In genomic region chr8:79083461-79084358, GRCm38 (mm10) we compare ENCODE assay signal across 9 mouse cellular contexts. TPM values are rescaled to one million over a fixed set of nuclear protein-coding genes. Genes with fewer than 3 reads are reported as not detected.
A peak's percentile ranks its signal among the peaks of the same experiment; 100 is the strongest.
DNase-seq lines count a peak whose midpoint lies in the region; ATAC-seq and TF ChIP-seq lines count a peak whose summit lies in the region.
"Had no signal": no experiment of that assay in that cellular context is flagged by ENCODE, and none has a peak within 500 bp of the region (broad histone marks: within the 10 kb centered on the region; RNA-seq: fewer than 3 reads in every experiment).

No protein-coding gene starts in this region.

- in situ Hi-C loops in Patski (cut with MboI; ENCODE audit: low pct_unique_long_range_greater_than_20kb) = no loop called here

- 77% methylated on average over 18 of the region's 18 CpGs for WGBS in intestine, embryonic 16.5 days
- 69% methylated on average over 18 of the region's 18 CpGs for WGBS in intestine, postnatal 0 days

- no peak overlapping the region for H3K4me3 ChIP-seq in intestine, embryonic 16.5 days (ENCODE audit: low read length)
- H3K4me3 ChIP-seq in intestine, postnatal 0 days (ENCODE audit: low read depth, low read length) = no peak overlapping the region
- peak overlapping the region; percentile 17 for H3K4me3 ChIP-seq in brown adipose tissue, adult 24 weeks (ENCODE audit: insufficient read depth, low read depth, low read length)
- H3K4me3 ChIP-seq: embryonic facial prominence, embryonic 12.5 days had no signal

- DNase-seq in Patski (ENCODE audit: low read depth, low spot score) = peak; percentile 79
- peak; percentile 70 to 76 for DNase-seq in kidney, postnatal 36 days
- no peak for DNase-seq in urinary bladder, adult 2 months (ENCODE audit: low spot score)
- no peak for DNase-seq in left cerebral cortex, postnatal 36 days (ENCODE audit: low spot score in 2 of 2)
- DNase-seq in spleen, postnatal 36 days (ENCODE audit: low spot score in 2 of 2) = no peak

- H3K4me2 ChIP-seq in intestine, embryonic 16.5 days (ENCODE audit: low read depth, low read length) = no peak overlapping the region
- no peak overlapping the region for H3K4me2 ChIP-seq in intestine, postnatal 0 days (replicated peaks; ENCODE audit: low read depth)
- H3K4me2 ChIP-seq: embryonic facial prominence, embryonic 12.5 days had no signal

- no peak for TF ChIP-seq CTCF in intestine, postnatal 0 days (IDR thresholded peaks at IDR 0.05; ENCODE audit: low read depth)
- TF ChIP-seq CTCF in Patski (IDR thresholded peaks at IDR 0.05) = no peak

- peaks cover 16% of the 10 kb centered on the region; the same call in 1 of the 2 replicates for H3K4me1 ChIP-seq in intestine, embryonic 16.5 days (ENCODE audit: control insufficient read depth, insufficient read depth, low read length)
- H3K4me1 ChIP-seq in intestine, postnatal 0 days (replicated peaks; ENCODE audit: control insufficient read depth, insufficient read depth, low read length) = 0 out of 2 replicates have a peak, but pooled peaks cover 3% of the 10 kb centered on the region
- peaks cover 31% of the 10 kb centered on the region for H3K4me1 ChIP-seq in brown adipose tissue, adult 24 weeks (ENCODE audit: control insufficient read depth, insufficient read depth, insufficient read length, low read length)

- intact Hi-C loops in left cerebral cortex, postnatal 36 days (cut with DNase I) = no loop called here

- H3K9ac ChIP-seq in intestine, embryonic 16.5 days (ENCODE audit: low read depth, low read length) = no peak overlapping the region
- no peak overlapping the region for H3K9ac ChIP-seq in intestine, postnatal 0 days (ENCODE audit: low read depth, low read length)
- H3K9ac ChIP-seq: embryonic facial prominence, embryonic 12.5 days had no signal

- CTCF ChIA-PET in Patski (lab: Charles Lee) = interaction anchor here (0.6 to 1.6 kb wide), 2 partner anchors 13 to 346 kb away, joined by 3 to 4 read pairs; no protein-coding TSS in a partner anchor

- peak overlapping the region; percentile 30; the same call in 1 of the 2 replicates for H3K27ac ChIP-seq in intestine, embryonic 16.5 days (ENCODE audit: low read length)
- no peak overlapping the region; the same call in 1 of the 2 replicates for H3K27ac ChIP-seq in intestine, postnatal 0 days (ENCODE audit: low read depth, low read length)
- peak overlapping the region; percentile 96 for H3K27ac ChIP-seq in brown adipose tissue, adult 24 weeks (replicated peaks; ENCODE audit: low read depth, low read length)
- H3K27ac ChIP-seq: embryonic facial prominence, embryonic 12.5 days had no signal

- H3K36me3 ChIP-seq in intestine, embryonic 16.5 days (ENCODE audit: control insufficient read depth, insufficient read depth, low read length) = no peaks in the 10 kb centered on the region; the same call in none of the 2 replicates
- H3K36me3 ChIP-seq in intestine, postnatal 0 days (ENCODE audit: control insufficient read depth, insufficient read depth) = no peaks in the 10 kb centered on the region; the same call in 1 of the 2 replicates

- POLR2A ChIA-PET in Patski (lab: Charles Lee) = interaction anchor here (0.6 to 1.0 kb wide), 4 partner anchors 47 to 56 kb away, joined by 3 to 6 read pairs (median 4); partner anchors contain the start of gene Zfp827

- no peaks in the 10 kb centered on the region for H3K9me3 ChIP-seq in intestine, embryonic 16.5 days (ENCODE audit: control insufficient read depth, low read length)
- no peaks in the 10 kb centered on the region for H3K9me3 ChIP-seq in intestine, postnatal 0 days (ENCODE audit: control insufficient read depth)
- H3K9me3 ChIP-seq: embryonic facial prominence, embryonic 12.5 days had no signal

- H3K27me3 ChIP-seq in intestine, embryonic 16.5 days (replicated peaks; ENCODE audit: control insufficient read depth, insufficient read depth, low read length) = no peaks in the 10 kb centered on the region
- H3K27me3 ChIP-seq in intestine, postnatal 0 days (replicated peaks; ENCODE audit: control insufficient read depth, insufficient read depth, low read length) = no peaks in the 10 kb centered on the region
- no peaks in the 10 kb centered on the region for H3K27me3 ChIP-seq in Patski
- H3K27me3 ChIP-seq: embryonic facial prominence, embryonic 12.5 days had no signal

- ATAC-seq in intestine, embryonic 16.5 days = no peak
- ATAC-seq in intestine, postnatal 0 days = no peak
- peak; percentile 73 for ATAC-seq in Patski

RNA-seq across cellular contexts. Expression of gene Zfp827, which starts 55.5 kb away (rescaled TPM):
- polyA plus RNA-seq in intestine, embryonic 16.5 days (2015; fragmentation: Nextera tagmentation; extraction: Ambion mirVana) = 5.1 and 5.2 TPM in 2 replicates
- polyA plus RNA-seq in intestine, postnatal 0 days (2015; fragmentation: Nextera tagmentation; extraction: Ambion mirVana) = 4.2 and 4.3 TPM in 2 replicates
- polyA plus RNA-seq in Patski (2021) = 24.1 TPM
- 3.6 and 5.0 TPM in 2 replicates for polyA plus RNA-seq in brown adipose tissue, adult 24 weeks (2012; ENCODE audit: insufficient read depth, insufficient read length, missing spikeins)
- polyA plus RNA-seq in urinary bladder, adult 2 months (2012; rRNA removed) = 16.4 and 22.5 TPM in 2 replicates
- total RNA-seq in left cerebral cortex, postnatal 36 days (2021) = 10 to 100 TPM; 42.6 to 45.1 TPM

Comparison
In these comparisons a context has a peak if more than half of its experiments do, and no peak if none do; other contexts are left out.
1. DNase-seq: peak in Patski (single experiment) and kidney, postnatal 36 days (2 of 2); none in urinary bladder, adult 2 months (single experiment), left cerebral cortex, postnatal 36 days (0 of 2) and spleen, postnatal 36 days (0 of 2).